Mouse (Mus musculus) stomach, postnatal 0 days (tissue): ENCODE measurements around the gene Sfxn5. TPM values are rescaled to one million over a fixed set of nuclear protein-coding genes. Genes with fewer than 3 reads are reported as not detected.

Experiments used
- ATAC-seq: fragments of 200-750 bp; cut with Nextera tagmentation; 2 replicates; pipeline ENCODE4 v1.8.0; 2017; ENCODE audit not compliant: low FRiP score, low TSS enrichment
- DNase-seq: peaks from one replicate; pipeline ENCODE4 v3.0.0-alpha.2; 2016; ENCODE audit warnings: low spot score
- H3K27ac ChIP-seq: fragments of 300-500 bp; sonication (generic); replicated peaks from 2 replicates; pipeline ENCODE4 v1.5.1; 2014; ENCODE audit warnings: mild to moderate bottlenecking, control low read depth
- H3K27me3 ChIP-seq: fragments of 300-500 bp; sonication (generic); 2 replicates; pipeline ENCODE4 v1.6.1; 2014; ENCODE audit warnings: low read length; ENCODE audit not compliant: control insufficient read depth, insufficient read depth
- H3K36me3 ChIP-seq: fragments of 300-500 bp; sonication (generic); 2 replicates; pipeline ENCODE4 v1.6.1; 2014; ENCODE audit warnings: low read length, mixed read lengths; ENCODE audit not compliant: control insufficient read depth, insufficient read depth
- H3K4me1 ChIP-seq: fragments of 300-500 bp; sonication (generic); replicated peaks from 2 replicates; pipeline ENCODE4 v1.6.1; 2014; ENCODE audit warnings: antibody characterized with exemption; ENCODE audit not compliant: control insufficient read depth, insufficient read depth
- H3K4me2 ChIP-seq: fragments of 300-500 bp; sonication (generic); replicated peaks from 2 replicates; pipeline ENCODE4 v1.6.1; 2014; ENCODE audit warnings: low read depth, mild to moderate bottlenecking, control low read depth, moderate library complexity
- H3K4me3 ChIP-seq: fragments of 300-500 bp; sonication (generic); 2 replicates; pipeline ENCODE4 v1.5.1; 2014; ENCODE audit warnings: low read depth, low read length, control low read depth
- H3K9ac ChIP-seq: fragments of 300-500 bp; sonication (generic); 2 replicates; pipeline ENCODE4 v1.6.1; 2014; ENCODE audit warnings: mild to moderate bottlenecking, low read length, control low read depth, mixed read lengths
- H3K9me3 ChIP-seq: fragments of 300-500 bp; sonication (generic); 2 replicates; pipeline ENCODE4 v1.6.1; 2016; ENCODE audit warnings: low read length; ENCODE audit not compliant: control insufficient read depth
- CTCF ChIP-seq: IDR thresholded peaks from 2 replicates; pipeline ENCODE4 v1.5.1; 2016; ENCODE audit warnings: antibody characterized with exemption, low read depth, mild to moderate bottlenecking, moderate library complexity
- EP300 ChIP-seq: optimal IDR thresholded peaks from 2 replicates; pipeline ENCODE3; 2016; ENCODE audit warnings: antibody characterized with exemption
- WGBS: fragments of 180-500 bp; shearing (Covaris S2); extraction: QIAGEN DNeasy Blood & Tissue Kit; methylation state at CpG from one replicate; pipeline ENCODE4 v1.1.7; 2014; 5-methylcytosine and 5-hydroxymethylcytosine counted together
- polyA plus RNA-seq: library from polyadenylated mRNA; unstranded; fragments of >200 nt; fragmentation: Nextera tagmentation; extraction: Ambion mirVana; gene quantifications from 2 replicates; pipeline ENCODE4 v1.2.1, GENCODE M21; 2015

Sfxn5 gene
- polyA plus RNA-seq, 1 experiment from 2014 or later, result 8.4 TPM

GRCm38 (mm10) chr6:85373066-85373860, 40.0 kb upstream of the Sfxn5 start:
- H3K9me3 ChIP-seq, result no peaks in the 10 kb centered on the region
- peak overlapping the region; percentile 95 for H3K4me2 ChIP-seq
- H3K27me3 ChIP-seq, result no peaks in the 10 kb centered on the region
- no peaks in the 10 kb centered on the region for H3K36me3 ChIP-seq
- no peak for TF ChIP-seq EP300
- no peak for TF ChIP-seq CTCF
- ATAC-seq (no peak), DNase-seq (no peak)
- H3K27ac ChIP-seq, result no peak overlapping the region; the same call in 1 of the 2 replicates
- 85% methylated on average over 10 of the region's 10 CpGs for WGBS
- peak overlapping the region; percentile 81 for H3K4me3 ChIP-seq
- peak overlapping the region; percentile 86 for H3K9ac ChIP-seq
- H3K4me1 ChIP-seq, result peaks cover 10% of the 10 kb centered on the region; the same call in 1 of the 2 replicates

- no peak overlapping the region for H3K27ac ChIP-seq
- peak overlapping the region; percentile 29 for H3K4me2 ChIP-seq
- no peaks in the 10 kb centered on the region for H3K27me3 ChIP-seq
- DNase-seq (no peak), ATAC-seq (no peak)
- TF ChIP-seq EP300 (no peak), CTCF (no peak)
- H3K36me3 ChIP-seq, result no peaks in the 10 kb centered on the region
- no peak overlapping the region for H3K4me3 ChIP-seq
- peak overlapping the region; percentile 27 for H3K9ac ChIP-seq
- H3K9me3 ChIP-seq, result no peaks in the 10 kb centered on the region
- H3K4me1 ChIP-seq, result peaks cover 10% of the 10 kb centered on the region
- 68% methylated on average over 2 of the region's 2 CpGs for WGBS
Measured at GRCm38 (mm10) chr6:85372496-85372895, 39.3 kb upstream of the Sfxn5 start.

- Histone ChIP-seq H3K27ac (no peak overlapping the region), H3K4me1 (peaks cover 10% of the 10 kb centered on the region), H3K4me3 (no peak overlapping the region)
Measured at GRCm38 (mm10) chr6:85371859-85372405, 38.7 kb upstream of the Sfxn5 start.

GRCm38 (mm10) chr6:85370666-85371430, 37.6 kb upstream of the Sfxn5 start:
- Histone ChIP-seq H3K4me1 (peaks cover 10% of the 10 kb centered on the region), H3K4me3 (no peak overlapping the region), H3K27ac (no peak overlapping the region), H3K36me3 (no peaks in the 10 kb centered on the region), H3K27me3 (no peaks in the 10 kb centered on the region), H3K9me3 (no peaks in the 10 kb centered on the region), H3K4me2 (no peak overlapping the region), H3K9ac (no peak overlapping the region)
- no peak for ATAC-seq
- WGBS, result 87% methylated on average over 9 of the region's 9 CpGs
- TF ChIP-seq EP300, result no peak
- no peak for TF ChIP-seq CTCF
- no peak for DNase-seq

More at GRCm38 (mm10) chr6:85371859-85372405, 38.7 kb upstream of the Sfxn5 start:
- WGBS, result 78% methylated on average over 6 of the region's 6 CpGs
- 0 out of 2 replicates have a peak overlapping the region, but pooled peaks have one; percentile 29 for H3K4me2 ChIP-seq
- peak overlapping the region; percentile 27 for H3K9ac ChIP-seq
- TF ChIP-seq EP300, result no peak
- no peak for TF ChIP-seq CTCF
- no peaks in the 10 kb centered on the region for H3K27me3 ChIP-seq
- DNase-seq (no peak), ATAC-seq (no peak)
- no peaks in the 10 kb centered on the region for H3K36me3 ChIP-seq
- no peaks in the 10 kb centered on the region for H3K9me3 ChIP-seq

- Histone ChIP-seq H3K9me3 (no peaks in the 10 kb centered on the region), H3K27me3 (no peaks in the 10 kb centered on the region), H3K36me3 (no peaks in the 10 kb centered on the region), H3K4me1 (peaks cover 10% of the 10 kb centered on the region), H3K27ac (0 out of 2 replicates have a peak overlapping the region, but pooled peaks have one; percentile 24), H3K9ac (no peak overlapping the region), H3K4me2 (no peak overlapping the region), H3K4me3 (no peak overlapping the region)
- no peak for ATAC-seq
- 83% methylated on average over 5 of the region's 5 CpGs for WGBS
- TF ChIP-seq CTCF, result no peak
- no peak for TF ChIP-seq EP300
- DNase-seq, result no peak
Measured at GRCm38 (mm10) chr6:85370041-85370440, 36.8 kb upstream of the Sfxn5 start.
